Mouse (Mus musculus): ENCODE measurements around the gene Mllt6.

- TF ChIP-seq USF2 (IDR thresholded peaks at IDR 0.05; ENCODE audit: borderline replicate concordance in 1 of 2, insufficient read depth in 1 of 2, low read depth in 1 of 2, low read length in 2 of 2) (no peak), JUND (IDR thresholded peaks at IDR 0.05; ENCODE audit: low read depth, low read length) (no peak), CTCF (IDR thresholded peaks at IDR 0.05 in 2 of 3, conservative IDR thresholded peaks at IDR 0.05 in 1 of 3; ENCODE audit: control insufficient read depth in 1 of 3, insufficient read depth in 1 of 3, low read depth in 2 of 3, low read length in 3 of 3, poor library complexity in 1 of 3, severe bottlenecking in 1 of 3) (no peak), BHLHE40 (IDR thresholded peaks at IDR 0.05; ENCODE audit: borderline replicate concordance, low read depth, low read length) (no peak)
These were observed 58.1 kb downstream of the Mllt6 start for GRCm38 (mm10) chr11:97721338-97721737.

Data from MEL (cell line).